Mouse (Mus musculus): ENCODE data around the gene Gna13.

The Gna13 gene

DNA sequence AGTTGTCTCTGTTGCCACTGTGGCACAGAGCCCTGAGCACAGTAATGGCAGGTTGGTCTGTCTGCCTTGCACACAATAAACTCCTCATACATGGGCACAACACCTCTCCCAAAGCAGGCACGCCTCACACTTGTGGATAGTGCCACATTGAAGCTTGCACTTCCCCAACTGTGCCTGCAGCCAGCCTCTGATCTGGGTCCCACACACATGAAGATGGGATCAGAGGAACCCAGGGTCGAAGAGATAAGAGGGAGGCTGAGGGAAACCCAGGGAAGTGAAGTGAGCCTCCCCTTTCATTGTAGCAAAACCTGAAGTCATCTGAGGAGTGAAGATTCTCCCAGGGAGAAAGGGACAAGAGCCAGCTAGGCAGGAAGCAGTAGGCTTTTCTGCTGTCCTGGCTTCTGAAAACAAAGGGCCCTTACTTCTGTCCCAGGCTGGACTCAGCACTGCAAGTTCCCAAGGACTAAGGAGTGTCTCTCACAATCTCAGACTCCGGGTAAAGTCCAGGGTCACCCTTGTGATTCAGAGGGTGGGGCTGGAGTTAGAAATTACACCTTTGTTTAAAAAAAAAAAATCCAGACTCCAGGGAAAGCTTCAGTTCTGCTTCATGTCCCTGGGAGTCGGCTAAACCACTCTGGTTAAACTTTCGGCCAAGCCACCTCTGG lies 12.8 kb upstream of the Gna13 start:
- DNase-seq (ENCODE audit: low read depth, low spot score): no peak

DNA sequence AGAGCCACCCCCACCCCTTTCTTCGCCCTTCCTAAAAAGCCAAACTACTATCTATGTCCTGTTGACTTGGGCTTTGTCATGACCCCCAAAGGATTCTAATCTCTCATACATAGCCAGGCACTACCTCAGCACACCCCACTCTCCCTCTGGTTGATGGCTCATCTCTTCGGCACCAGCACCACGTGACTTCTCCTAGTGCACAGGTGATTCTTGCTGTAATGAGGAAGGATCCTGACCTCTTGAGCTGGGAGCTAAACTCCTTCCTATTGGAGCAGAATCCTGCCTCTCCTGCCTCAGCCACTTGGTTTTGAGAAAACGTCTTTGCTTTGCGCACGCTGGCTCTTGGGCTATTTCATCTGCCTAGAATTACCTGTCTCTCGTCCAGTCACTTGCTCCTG lies 12.3 kb upstream of the Gna13 start:
- DNase-seq (ENCODE audit: low read depth, low spot score): no peak

DNA sequence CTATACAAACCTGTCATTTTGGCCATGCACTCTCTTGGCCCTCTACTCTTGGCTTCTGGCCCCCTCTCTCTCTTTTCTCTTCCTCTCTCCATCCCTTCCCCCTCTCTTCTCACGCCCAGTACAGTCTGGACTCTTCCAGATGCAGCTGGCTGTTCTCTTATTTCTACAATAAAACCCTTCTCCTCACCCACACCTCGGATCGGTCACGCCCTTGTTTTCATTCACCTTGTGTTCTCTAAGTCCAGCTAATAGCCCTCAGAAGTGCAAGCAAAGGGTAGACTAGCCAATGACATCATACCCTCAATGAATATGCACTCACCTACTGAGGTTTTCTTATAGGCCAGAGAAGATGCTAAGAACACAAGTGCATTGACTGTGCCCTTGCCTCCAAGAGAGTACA lies 11.1 kb upstream of the Gna13 start:
- no peak for DNase-seq (ENCODE audit: low read depth, low spot score)

DNA sequence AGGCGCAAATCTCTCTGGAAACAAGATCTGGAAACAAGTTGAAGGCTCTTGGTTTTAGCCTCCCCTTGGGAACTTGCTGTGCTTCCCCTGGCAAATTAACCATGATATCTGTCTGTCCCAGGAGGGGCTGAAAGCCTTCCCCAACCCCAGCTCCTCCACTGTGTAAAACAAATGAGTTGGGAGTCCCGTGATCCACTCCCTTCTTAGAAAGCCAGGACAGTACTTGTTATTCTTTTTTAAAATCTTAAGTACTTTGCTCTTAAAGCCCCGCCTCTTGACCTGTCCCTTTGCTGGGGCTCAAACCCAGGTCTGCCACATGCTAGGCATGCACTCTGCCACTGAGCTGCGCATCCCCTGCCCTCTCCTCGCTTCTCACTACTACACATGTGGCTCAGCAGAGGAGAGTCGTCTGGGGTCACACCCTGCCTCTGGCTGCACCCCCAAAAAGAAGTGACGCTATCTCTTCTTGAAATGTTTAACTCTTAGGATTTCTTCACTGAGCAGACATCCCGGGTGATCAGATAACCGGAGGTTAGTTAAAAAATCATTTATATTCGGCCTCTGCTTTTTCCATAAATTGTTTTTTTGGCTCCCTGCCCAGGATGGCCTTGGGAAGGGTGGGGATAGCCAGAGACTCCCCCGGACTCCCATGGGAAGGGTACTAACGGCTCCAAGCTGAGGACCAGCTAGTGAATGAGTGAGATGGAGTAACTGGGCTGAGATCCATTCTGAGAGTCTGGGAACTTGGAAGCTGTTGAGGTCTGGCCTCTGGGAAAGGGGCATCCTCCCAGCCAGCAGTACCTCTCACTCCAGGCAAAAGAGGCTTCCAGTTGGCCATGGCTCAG lies 9.0 kb upstream of the Gna13 start:
- DNase-seq (ENCODE audit: low read depth, low spot score): no peak

DNA sequence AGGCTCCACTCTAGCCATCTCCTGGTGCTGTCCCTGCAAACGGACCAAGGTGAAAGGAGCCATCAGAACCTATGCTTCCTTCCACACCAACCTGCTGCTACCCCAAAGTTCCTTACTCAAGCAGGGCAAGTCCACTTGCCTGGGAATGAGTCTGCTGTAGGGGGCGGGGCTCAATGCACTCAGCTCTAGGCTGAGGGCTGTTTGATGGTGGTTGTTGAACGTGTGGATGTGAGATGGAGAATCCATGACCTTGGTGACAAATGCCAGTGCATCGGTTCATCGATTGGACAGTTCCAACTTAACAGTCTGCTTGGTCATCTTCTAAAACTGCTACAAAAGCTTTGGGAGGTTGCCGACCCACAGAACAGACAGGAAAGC lies 8.4 kb upstream of the Gna13 start:
- no peak for DNase-seq (ENCODE audit: low read depth, low spot score)

DNA sequence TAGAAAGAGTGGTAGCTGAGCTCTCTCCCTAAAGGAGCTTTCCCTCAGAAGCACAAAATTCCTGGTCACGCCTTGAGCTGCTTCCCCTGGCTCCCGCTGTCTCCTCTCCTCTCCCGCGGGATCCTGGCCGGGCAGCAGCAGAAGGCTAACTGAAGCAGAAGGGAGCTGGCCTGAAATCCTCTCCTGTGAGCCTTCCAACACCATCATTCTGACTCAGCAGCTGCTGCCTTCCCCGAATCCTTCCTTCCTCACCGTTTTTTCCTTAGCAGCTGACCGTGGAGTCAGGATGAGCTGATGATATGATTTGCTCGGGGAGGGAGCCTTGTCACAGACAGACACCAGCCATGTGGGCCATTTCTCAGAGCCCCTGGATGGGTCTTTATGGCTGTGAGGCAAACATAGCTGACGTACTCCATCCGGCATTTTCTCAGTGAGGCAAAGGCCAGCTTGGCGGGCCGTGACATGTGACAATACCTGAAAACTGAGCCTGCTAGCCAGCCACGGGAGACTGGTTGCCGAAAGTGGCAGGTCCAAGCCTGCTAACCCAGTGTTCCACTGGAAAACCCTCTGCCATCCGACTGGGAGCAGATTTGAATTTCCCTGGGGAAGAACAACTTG lies 6.8 kb upstream of the Gna13 start:
- DNase-seq (ENCODE audit: low read depth, low spot score): no peak

DNA sequence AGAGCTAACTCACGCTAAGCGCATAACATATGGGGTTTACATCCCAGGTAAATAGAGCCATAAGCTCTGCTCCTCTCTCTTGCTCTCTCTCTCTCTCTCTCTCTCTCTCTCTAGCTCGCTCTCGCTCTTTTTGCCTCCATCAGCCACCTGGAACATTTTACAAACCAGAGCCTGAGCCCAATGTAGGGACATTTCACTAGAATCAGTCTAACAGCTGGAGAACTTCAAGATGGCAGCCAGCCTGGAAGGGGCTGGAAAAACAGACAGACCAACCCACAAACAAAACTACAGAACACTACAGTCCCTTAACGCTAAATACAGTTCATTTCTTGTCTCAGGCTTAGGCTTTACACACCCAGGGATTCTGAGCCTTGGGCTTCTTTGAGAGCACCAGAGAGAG lies 5.5 kb upstream of the Gna13 start:
- no peak for DNase-seq (ENCODE audit: low read depth, low spot score)

DNA sequence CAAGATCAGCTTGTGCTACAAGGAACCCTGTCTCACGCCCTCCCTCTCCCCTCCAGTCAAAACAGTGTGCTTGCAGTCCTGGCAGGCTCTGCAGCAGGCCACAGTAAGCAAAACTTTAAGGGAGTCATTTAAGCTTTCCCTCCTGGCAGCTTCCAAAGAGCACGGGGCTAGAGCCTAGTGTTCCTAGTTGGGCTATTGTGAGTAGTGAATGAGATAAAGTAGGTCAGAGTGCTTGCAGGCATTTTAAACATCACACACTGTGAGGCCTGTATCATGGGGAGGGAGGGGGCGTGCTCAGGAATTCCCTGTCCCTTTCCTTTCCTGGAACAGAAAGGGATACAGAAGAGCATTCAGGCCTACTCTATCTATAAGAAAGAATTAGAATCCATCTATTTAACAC lies 4.1 kb upstream of the Gna13 start:
- no peak for DNase-seq (ENCODE audit: low read depth, low spot score)

DNA sequence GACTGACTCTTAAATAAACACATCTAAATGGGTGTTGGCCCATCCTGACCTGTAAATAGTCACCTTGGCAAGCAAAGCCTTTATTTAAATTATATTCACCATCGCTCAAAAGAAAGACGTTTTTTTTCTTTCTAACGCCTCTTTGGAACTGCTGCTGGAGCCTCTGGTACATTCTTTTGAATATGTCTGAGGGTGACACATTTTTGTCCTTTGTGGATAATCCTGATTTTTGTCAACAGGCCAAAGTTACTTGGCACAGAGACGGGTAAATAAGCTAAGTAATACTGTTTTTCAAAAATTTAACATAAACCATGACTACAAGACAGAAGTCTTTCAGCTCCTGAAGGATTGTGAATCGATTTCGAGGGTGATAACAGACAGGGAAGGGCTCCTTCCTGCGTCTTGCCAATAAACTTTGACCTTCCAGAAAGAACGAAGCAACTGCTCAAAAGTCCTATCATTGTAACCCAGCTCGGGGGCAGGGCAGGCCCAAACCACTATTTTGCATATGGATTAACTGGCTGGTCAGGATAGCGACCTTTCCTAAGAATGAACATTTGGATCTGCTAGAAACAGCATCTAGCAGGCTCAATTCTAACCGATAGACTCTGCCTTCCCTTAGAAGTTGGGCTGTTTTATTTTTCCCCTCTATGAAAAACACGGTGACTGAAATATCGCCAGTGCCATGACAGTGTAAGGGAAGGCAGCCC lies 3.4 kb upstream of the Gna13 start:
- DNase-seq (ENCODE audit: low read depth, low spot score): no peak

DNA sequence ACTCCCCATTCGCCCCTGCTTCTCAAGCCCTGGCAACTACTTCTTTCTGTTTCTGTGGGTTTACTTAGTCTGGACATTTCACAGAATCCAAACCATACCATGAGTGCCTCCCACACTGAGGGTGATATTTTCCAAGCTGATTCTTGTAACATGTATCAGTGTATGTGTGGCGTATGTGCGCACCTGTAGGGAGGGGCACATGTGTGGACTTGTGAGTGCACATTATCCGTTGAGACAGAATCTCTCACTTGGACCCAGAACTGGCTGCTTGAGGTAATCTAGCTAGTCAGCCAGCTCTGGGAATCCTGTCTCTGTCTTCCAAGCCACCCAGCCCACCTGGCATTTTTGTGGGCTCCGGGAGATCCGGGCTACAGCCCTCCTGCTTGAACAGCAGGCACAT lies 2.5 kb upstream of the Gna13 start:
- DNase-seq (ENCODE audit: low read depth, low spot score): no peak

DNA sequence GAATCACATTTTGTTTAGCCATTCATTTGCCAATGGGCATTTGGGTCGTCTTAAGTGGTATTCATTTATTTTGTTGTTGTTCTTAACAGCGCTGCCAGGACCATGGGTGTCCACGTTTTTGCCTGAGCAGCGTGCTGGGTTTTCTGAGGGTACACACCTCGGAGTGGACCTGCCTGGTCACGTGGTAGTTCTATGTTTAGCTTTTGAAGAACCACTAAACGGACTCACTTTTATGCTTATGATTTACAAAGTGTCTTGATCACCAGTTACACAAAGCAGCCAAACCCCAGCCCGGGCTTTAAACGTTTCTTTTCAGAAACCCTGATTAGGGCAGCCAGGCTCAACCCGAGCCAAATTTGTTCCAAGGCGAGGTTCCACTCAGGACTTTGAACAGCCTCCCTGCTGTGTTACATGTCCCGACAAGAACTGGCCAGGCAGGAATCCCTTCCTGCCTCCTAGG lies 2.0 kb upstream of the Gna13 start:
- DNase-seq (ENCODE audit: low read depth, low spot score): no peak

DNA sequence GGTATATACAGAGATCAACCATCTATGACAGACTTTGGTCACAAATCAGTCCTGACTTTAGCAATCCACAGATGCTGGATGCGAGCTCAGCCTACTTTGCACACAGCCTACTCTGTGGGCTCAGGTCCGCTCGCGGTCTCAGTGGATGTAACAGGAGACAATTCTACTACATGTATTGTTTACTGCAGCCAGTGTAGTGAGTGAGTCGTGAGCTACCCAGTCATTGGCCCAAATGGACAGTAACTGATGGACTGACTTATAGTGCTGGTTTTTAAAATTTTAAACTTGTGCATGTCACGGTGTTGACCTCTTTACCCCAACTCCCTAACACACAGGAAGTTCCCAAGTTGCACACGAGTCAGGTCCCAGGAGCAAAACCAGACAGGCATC lies 1.4 kb upstream of the Gna13 start:
- DNase-seq (ENCODE audit: low read depth, low spot score): no peak

DNA sequence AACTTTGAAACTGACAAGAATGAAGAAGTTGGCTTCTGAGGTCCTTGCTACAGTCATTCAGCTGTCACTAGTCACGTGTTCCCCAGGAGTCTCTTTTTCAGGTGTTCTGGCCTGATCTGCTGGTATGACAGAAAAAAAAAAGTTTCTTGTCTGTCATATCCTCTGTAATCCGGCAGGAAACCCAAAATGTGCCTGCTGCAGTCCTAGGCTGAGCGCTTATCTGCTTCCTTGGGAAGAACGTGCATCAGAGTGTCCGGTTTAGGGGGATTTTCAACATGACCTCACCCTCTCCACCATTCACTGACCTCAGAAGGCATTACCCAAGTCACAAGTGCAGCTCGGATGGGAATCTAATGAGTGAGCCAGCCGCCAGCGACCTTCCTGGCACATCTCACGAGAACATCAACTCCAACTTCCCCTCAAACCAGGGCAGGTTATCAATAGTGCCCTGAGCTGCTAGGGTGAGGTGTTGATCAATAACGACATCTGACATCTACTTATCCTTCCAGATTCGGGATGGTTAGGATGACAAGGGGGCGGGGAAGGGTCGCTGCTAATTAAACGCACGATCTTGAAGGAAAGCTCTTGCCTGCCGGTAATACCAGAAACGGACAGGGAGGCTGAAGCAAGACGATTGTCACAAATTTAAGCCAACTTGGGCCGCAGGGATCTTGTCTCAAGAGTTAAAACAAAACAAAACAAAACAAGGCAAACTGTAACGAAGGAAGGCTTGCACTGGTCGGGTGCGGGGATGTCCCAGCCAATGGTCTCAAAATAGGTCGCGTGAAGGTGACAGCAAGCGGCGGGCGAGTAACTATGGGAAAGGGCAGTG lies 784 bp upstream of the Gna13 start:
- DNase-seq (ENCODE audit: low read depth, low spot score): no peak

DNA sequence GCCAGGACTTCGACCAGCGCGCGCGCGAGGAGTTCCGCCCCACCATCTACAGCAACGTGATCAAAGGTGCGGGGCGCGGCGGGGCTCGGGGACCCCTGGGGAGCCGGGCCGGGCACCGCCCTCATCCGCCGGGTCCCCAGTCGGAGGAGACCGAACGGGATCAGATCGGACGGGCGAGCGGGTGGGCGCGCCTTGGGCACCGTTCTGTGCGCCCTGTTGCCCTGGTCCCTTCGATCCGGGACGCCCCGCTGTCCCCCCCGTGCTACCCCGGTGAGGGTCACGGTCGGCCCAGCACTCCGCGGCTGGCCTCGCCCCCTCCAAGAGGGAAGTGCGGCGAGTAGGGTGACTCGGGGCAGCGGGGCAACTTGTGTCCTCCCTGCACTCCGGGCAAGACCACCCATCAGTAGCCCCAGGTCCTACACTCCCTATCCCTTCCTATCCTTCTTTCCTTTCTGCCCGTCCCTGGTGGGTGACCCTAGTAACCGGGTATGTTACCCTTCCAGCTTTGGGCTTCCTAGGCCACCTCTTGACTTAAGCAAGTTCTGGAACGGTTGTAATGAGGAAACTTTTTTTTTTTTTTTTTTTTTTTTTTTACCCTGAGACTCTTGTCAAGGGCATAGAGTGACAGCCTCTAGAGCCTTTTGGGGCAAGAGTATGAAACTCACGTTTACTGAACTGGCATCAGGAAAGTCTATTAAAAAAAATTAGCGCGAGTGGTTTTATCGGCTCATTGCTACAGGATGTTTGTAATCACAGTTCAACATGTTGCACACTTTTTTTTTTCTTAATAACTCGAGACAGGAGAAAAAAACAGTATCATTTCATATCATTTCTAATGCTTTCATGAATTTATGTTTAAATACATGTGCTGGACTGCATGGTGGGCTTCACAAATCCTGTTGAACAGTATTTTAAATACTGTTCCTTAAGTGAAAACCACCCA lies 831 bp downstream of the Gna13 start:
- no peak for DNase-seq (ENCODE audit: low read depth, low spot score)

DNA sequence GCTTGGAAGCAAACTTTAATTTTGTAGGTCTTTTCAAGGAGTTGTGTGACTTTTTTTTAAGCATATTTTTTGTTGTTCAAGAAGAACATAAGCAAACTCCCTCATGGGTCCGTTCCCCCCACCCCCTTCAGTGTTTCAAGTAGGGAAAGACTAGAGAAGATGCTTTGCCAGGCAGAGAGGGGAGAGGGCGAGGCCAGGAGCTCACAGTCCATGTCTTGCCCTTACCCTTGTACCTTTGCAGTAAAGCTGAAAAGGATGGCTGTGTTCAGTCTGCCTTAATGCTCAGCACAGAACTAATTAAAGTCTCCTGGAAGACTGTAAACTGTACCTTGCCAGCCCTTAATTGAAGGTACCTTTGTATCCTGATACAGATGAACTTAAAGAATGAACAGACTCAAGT lies 1.7 kb downstream of the Gna13 start:
- no peak for DNase-seq (ENCODE audit: low read depth, low spot score)

DNA sequence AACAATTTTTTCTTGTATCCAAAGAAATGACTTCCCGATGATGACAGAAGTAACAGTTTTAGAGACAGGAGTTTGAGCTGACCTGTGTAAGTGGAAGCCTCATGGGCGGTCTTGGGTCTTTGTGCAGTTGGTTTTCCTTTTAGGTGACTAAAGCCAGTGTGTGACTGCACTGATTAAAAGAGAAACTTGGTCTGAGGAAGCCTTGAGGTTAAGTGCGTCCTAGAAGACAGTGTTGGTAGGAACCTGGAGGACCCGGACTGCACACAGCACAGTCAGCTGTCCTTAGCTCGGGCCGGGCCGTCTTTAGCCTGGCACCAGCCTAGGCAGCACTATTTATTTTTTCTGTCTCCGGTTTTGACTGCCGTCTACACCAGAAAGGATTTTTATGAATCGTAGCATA lies 2.2 kb downstream of the Gna13 start:
- no peak for DNase-seq (ENCODE audit: low read depth, low spot score)

DNA sequence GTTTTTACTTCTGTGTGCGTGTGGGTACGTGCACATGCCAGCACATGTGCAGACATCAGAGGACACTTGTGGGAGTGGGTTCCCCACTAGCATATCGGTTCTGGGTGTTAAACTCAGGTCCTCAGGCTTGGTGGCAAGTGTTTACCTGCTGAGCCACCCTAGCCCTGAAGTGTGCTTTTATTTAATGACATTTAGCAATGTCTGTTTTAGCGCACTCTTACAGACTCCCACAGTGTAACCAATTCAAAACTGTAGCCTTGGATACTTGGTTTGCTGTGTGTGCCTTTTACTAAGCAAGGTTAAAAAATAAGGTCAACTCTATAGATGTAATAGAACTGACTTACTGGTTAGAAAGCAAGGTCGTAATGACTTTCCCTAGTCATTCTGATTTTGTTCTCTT lies 3.2 kb downstream of the Gna13 start:
- no peak for DNase-seq (ENCODE audit: low read depth, low spot score)

DNA sequence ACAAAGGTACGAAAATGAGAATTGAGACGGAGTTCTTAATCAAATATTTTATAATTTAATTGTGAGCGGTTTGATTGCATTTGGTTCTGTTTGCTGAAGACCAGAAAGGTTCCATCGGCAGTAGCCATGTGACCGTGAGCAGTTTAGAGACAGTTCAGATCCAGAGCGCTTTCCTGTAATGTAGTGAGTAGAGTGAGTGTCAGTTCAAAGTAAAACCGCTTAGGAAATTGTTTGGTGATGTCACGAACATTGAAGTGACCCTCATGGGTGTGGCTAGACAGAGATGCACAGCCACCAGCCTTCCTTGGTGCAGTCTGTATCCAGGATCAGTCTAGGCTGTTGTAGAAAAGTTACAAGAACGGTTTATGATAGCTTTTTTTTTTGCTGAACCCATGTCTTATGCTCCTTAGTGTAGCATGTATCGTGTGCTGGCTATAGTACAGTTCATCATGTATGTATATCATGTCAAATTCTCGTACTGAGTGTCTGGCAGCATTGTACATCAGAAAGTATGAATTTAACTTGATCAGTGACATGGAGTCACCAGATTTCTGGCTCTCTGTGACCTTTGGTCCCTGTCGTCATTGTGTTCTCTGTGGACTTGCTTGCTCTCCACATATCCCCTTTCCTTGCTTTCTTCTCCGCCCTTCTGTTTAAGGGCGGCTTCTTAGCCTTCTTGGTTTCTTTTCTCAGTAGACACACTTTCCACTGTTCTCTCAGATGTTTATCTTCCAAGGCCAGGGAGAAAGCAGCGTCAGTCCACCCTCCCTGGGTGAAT lies 4.4 kb downstream of the Gna13 start:
- DNase-seq (ENCODE audit: low read depth, low spot score): no peak

DNA sequence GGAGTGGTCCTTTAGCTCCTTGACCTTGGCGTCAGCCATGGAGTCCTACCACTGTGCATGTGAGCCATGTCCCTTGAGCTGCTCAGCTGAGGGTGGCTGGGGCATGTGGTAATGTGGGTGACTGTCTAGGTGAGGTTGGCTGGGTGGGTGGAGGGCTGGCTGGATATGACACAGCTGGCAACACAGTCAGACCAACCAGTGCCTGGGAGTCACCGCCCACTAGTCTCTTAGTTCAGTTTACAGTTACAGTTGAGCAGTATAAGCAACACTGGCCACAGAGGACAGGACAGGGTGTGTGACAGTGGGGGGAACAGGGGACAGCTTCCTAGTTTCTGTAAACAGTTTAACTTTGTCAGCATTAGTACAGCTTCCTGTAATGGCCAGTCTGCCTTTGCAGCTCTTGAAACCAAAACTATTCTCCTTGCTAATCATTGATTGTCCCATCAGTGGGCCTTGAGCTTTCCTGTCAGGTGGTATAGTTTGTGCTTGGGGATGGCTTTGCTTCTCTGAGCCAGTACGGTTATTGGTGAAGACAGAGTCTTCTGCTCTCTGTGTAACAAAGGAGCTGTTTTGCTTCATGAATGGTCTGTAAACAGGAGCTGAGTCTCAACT lies 6.5 kb downstream of the Gna13 start:
- no peak for DNase-seq (ENCODE audit: low read depth, low spot score)
